Mouse (Mus musculus): ENCODE data around the gene Gm11627. TPM values are rescaled to one million over a fixed set of nuclear protein-coding genes. Genes with fewer than 3 reads are reported as not detected.

Gm11627 gene
- total and polyA plus RNA-seq, 2 experiments = not detected

GRCm38 (mm10) chr11:102558704-102559103 lies 20.6 kb downstream of the Gm11627 start:
- Histone ChIP-seq H3K36me3 (ENCODE audit: control insufficient read depth, insufficient read depth, low read length) (no peaks in the 10 kb centered on the region), H3K4me3 (ENCODE audit: insufficient read depth, low read depth, low read length) (no peak overlapping the region), H3K27ac (replicated peaks; ENCODE audit: insufficient read depth, low read depth, low read length) (no peak overlapping the region), H3K79me2 (ENCODE audit: control insufficient read depth, insufficient read depth, low read length) (peaks cover 15% of the 10 kb centered on the region; the same call in 1 of the 2 replicates), H3K27me3 (ENCODE audit: control insufficient read depth, insufficient read depth, low read length) (no peaks in the 10 kb centered on the region), H3K4me1 (ENCODE audit: control insufficient read depth, insufficient read depth, low read length) (peaks cover 8% of the 10 kb centered on the region), H3K9ac (ENCODE audit: low read depth, low read length) (no peak overlapping the region)
- DNase-seq (ENCODE audit: extremely low read depth, low read depth, low spot score) = no peak
- TF ChIP-seq CTCF (IDR thresholded peaks at IDR 0.05; ENCODE audit: low read depth, low read length) = no peak
- TF ChIP-seq POLR2A (IDR thresholded peaks at IDR 0.05; ENCODE audit: extremely low read depth, insufficient read depth, low read length) = no peak
- WGBS = 96% methylated on average over 4 of the region's 5 CpGs

DNA sequence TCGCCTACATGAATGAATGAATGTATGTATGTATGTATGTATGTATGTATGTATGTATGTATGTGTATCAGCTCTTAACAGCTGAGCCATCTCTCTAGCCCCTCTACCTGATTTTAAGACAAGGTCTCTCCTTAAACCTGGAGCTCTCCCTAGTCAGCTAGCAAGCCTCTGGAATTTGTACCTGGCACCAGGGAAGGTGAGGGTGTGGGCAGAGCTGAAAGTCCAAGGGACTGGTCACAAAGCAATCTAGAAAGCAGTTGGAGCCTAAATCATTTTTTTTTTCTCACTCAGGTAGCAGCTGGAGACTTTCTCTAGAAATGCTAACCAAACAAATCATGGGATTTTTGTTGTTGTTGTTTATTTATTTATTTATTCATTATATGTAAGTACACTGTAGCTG lies 21.9 kb downstream of the Gm11627 start:
- no peak overlapping the region for H3K4me3 ChIP-seq (ENCODE audit: insufficient read depth, low read depth, low read length)

DNA sequence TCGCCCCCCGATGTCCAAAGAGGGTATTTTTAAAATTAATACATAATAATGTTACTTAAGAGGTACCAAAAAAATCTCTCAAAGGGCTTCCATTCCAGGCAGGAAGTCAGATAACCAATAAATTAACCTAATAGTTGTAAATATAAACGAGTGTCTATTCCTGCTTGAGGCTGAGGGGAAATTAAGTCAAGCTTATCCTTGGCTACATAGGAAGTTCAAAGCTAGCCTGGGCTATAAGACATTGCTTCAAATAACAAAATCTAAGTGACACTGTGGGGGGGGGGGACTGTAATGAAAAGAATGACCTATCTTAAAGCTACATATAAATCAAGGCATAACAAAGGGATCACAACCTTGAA lies 22.6 kb downstream of the Gm11627 start:
- TF ChIP-seq CTCF (IDR thresholded peaks at IDR 0.05; ENCODE audit: low read depth, low read length) (no peak), POLR2A (IDR thresholded peaks at IDR 0.05; ENCODE audit: extremely low read depth, insufficient read depth, low read length) (no peak)
- Histone ChIP-seq H3K27me3 (ENCODE audit: control insufficient read depth, insufficient read depth, low read length) (no peaks in the 10 kb centered on the region), H3K4me1 (ENCODE audit: control insufficient read depth, insufficient read depth, low read length) (peaks cover 10% of the 10 kb centered on the region), H3K36me3 (ENCODE audit: control insufficient read depth, insufficient read depth, low read length) (no peaks in the 10 kb centered on the region), H3K79me2 (ENCODE audit: control insufficient read depth, insufficient read depth, low read length) (peaks cover 21% of the 10 kb centered on the region; the same call in 1 of the 2 replicates), H3K27ac (replicated peaks; ENCODE audit: insufficient read depth, low read depth, low read length) (no peak overlapping the region), H3K4me3 (ENCODE audit: insufficient read depth, low read depth, low read length) (no peak overlapping the region), H3K9ac (ENCODE audit: low read depth, low read length) (no peak overlapping the region)
- DNase-seq (ENCODE audit: extremely low read depth, low read depth, low spot score) = no peak
- 13% methylated on average over 3 of the region's 3 CpGs for WGBS

More for the DNA sequence above, 21.9 kb downstream of the Gm11627 start:
- TF ChIP-seq CTCF (IDR thresholded peaks at IDR 0.05; ENCODE audit: low read depth, low read length) (no peak), POLR2A (IDR thresholded peaks at IDR 0.05; ENCODE audit: extremely low read depth, insufficient read depth, low read length) (no peak)
- H3K36me3 ChIP-seq (ENCODE audit: control insufficient read depth, insufficient read depth, low read length) = no peaks in the 10 kb centered on the region
- H3K9ac ChIP-seq (ENCODE audit: low read depth, low read length) = no peak overlapping the region
- no peak overlapping the region for H3K27ac ChIP-seq (replicated peaks; ENCODE audit: insufficient read depth, low read depth, low read length)
- H3K27me3 ChIP-seq (ENCODE audit: control insufficient read depth, insufficient read depth, low read length) = no peaks in the 10 kb centered on the region
- peaks cover 8% of the 10 kb centered on the region for H3K4me1 ChIP-seq (ENCODE audit: control insufficient read depth, insufficient read depth, low read length)
- H3K79me2 ChIP-seq (ENCODE audit: control insufficient read depth, insufficient read depth, low read length) = peaks cover 15% of the 10 kb centered on the region; the same call in 1 of the 2 replicates
- WGBS = 95% methylated on average over 1 of the region's 1 CpGs
- peak; percentile 86 for DNase-seq (ENCODE audit: extremely low read depth, low read depth, low spot score)

- under 1% methylated on average over 53 of the region's 55 CpGs for WGBS
- Histone ChIP-seq H3K4me3 (ENCODE audit: insufficient read depth, low read depth, low read length) (peak within 1 kb of the TSS; percentile 94), H3K79me2 (ENCODE audit: control insufficient read depth, insufficient read depth, low read length) (peaks cover 23% of the 10 kb centered on the region; the same call in 1 of the 2 replicates), H3K4me1 (ENCODE audit: control insufficient read depth, insufficient read depth, low read length) (peaks cover 10% of the 10 kb centered on the region), H3K9ac (ENCODE audit: low read depth, low read length) (peak within 1 kb of the TSS; percentile 93), H3K36me3 (ENCODE audit: control insufficient read depth, insufficient read depth, low read length) (no peaks in the 10 kb centered on the region), H3K27me3 (ENCODE audit: control insufficient read depth, insufficient read depth, low read length) (no peaks in the 10 kb centered on the region), H3K27ac (replicated peaks; ENCODE audit: insufficient read depth, low read depth, low read length) (peak within 1 kb of the TSS; percentile 86)
- peak; percentile 92 for TF ChIP-seq POLR2A (IDR thresholded peaks at IDR 0.05; ENCODE audit: extremely low read depth, insufficient read depth, low read length)
- no peak for TF ChIP-seq CTCF (IDR thresholded peaks at IDR 0.05; ENCODE audit: low read depth, low read length)
- DNase-seq (ENCODE audit: extremely low read depth, low read depth, low spot score) = peak; percentile 93
Observed at GRCm38 (mm10) chr11:102556031-102556715, 23.1 kb downstream of the Gm11627 start, which contains the start of gene Gpatch8. Gene Gpatch8 (minus strand): TSS chr11:102556392.

GRCm38 (mm10) chr11:102555400-102556030 lies 23.7 kb downstream of the Gm11627 start:
- Histone ChIP-seq H3K79me2 (ENCODE audit: control insufficient read depth, insufficient read depth, low read length) (peaks cover 26% of the 10 kb centered on the region; the same call in 1 of the 2 replicates), H3K4me1 (ENCODE audit: control insufficient read depth, insufficient read depth, low read length) (peaks cover 10% of the 10 kb centered on the region), H3K27me3 (ENCODE audit: control insufficient read depth, insufficient read depth, low read length) (no peaks in the 10 kb centered on the region), H3K27ac (replicated peaks; ENCODE audit: insufficient read depth, low read depth, low read length) (peak overlapping the region; percentile 86), H3K9ac (ENCODE audit: low read depth, low read length) (peak overlapping the region; percentile 93), H3K36me3 (ENCODE audit: control insufficient read depth, insufficient read depth, low read length) (no peaks in the 10 kb centered on the region), H3K4me3 (ENCODE audit: insufficient read depth, low read depth, low read length) (peak overlapping the region; percentile 94)
- WGBS = under 1% methylated on average over 39 of the region's 39 CpGs
- no peak for DNase-seq (ENCODE audit: extremely low read depth, low read depth, low spot score)
- TF ChIP-seq POLR2A (IDR thresholded peaks at IDR 0.05; ENCODE audit: extremely low read depth, insufficient read depth, low read length) (no peak), CTCF (IDR thresholded peaks at IDR 0.05; ENCODE audit: low read depth, low read length) (no peak)

All from liver, adult 2 months (tissue).